Mouse (Mus musculus): Measurements from ENCODE around the gene Col4a3. TPM values are rescaled to one million over a fixed set of nuclear protein-coding genes. Genes with fewer than 3 reads are reported as not detected.

Col4a3 gene
- 4.1 and 4.8 TPM in 2 replicates for polyA plus RNA-seq (2015; fragmentation: Nextera tagmentation; extraction: Ambion mirVana)

DNA sequence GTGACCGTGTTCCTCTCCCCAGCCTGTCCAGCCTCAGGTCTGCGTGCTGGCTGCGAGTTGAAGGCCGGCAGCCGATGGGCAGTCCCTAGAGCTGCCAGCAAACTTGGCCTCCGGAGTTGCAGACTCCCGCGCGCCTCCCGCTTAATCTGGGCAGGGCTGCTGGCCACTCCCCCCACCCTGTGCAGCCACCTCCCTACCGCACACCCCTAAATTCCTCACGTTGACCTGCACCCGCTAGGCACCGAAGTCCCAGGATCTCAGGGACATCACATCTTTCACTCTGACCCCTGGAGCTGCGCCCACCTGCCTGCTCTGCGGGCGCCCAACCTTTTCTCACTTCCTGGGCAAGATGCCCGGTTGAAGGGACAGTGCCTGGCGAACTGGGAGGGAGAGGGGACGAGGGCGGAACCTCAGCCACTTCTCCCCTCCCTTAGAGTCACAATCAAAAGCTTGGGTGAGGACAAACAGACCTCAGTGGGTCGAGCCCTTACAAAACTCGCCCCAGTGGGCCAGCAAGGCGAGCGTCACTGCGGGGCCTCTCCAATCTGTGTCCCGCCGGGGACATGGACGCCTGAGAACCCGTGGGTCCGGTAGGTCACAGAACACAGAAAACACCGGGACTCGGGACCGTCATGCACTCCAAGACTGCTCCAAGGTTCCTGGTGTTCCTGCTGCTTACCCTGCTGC lies at the start of gene Col4a3, which contains the start of gene Col4a4:
Gene Col4a3 (plus strand): TSS at position 209 of the 687 bp plus-strand sequence.
Gene Col4a4 (minus strand): TSS at position 137 of the 687 bp plus-strand sequence.
- Histone ChIP-seq H3K36me3 (ENCODE audit: insufficient read depth, low read length) (no peaks in the 10 kb centered on the region), H3K4me3 (ENCODE audit: low read length) (peak within 1 kb of the TSS; percentile 52), H3K4me2 (replicated peaks; ENCODE audit: low read depth, low read length) (peak within 1 kb of the TSS; percentile 90), H3K4me1 (ENCODE audit: insufficient read depth, low read length) (peaks cover 8% of the 10 kb centered on the region), H3K9me3 (ENCODE audit: low read length) (no peaks in the 10 kb centered on the region), H3K27ac (ENCODE audit: low read length) (no peak within 1 kb of the TSS), H3K27me3 (ENCODE audit: insufficient read depth, low read length) (peaks cover 4% of the 10 kb centered on the region; the same call in 1 of the 2 replicates), H3K9ac (replicated peaks; ENCODE audit: low read length) (peak within 1 kb of the TSS; percentile 62)
- peak; percentile 89 for ATAC-seq (ENCODE audit: low FRiP score, low TSS enrichment)
- 4% methylated on average over 34 of the region's 34 CpGs for WGBS

DNA sequence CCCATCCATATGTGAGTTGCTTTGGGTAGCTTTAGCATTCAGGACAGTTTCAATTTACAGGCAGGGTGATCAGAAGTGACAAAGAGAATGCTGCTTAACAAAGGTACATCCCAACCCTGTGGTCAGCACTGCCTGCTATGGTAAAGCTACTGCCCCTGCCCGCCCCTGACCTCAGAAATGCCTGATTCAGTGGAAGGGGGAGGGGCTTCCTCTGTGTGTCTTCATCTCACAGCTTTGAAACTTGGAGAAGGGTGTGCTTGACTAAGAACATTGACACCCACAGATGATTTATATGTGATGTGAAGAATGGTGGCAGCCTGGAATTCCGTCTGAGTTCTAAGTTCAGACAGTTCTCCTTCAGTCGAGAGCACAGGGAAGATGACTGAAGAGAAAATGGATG lies 48.9 kb upstream of the Col4a3 start:
- Histone ChIP-seq H3K27ac (ENCODE audit: low read length) (no peak overlapping the region), H3K9me3 (ENCODE audit: low read length) (no peaks in the 10 kb centered on the region), H3K4me3 (ENCODE audit: low read length) (no peak overlapping the region), H3K4me2 (replicated peaks; ENCODE audit: low read depth, low read length) (no peak overlapping the region), H3K9ac (replicated peaks; ENCODE audit: low read length) (no peak overlapping the region), H3K36me3 (ENCODE audit: insufficient read depth, low read length) (no peaks in the 10 kb centered on the region), H3K4me1 (ENCODE audit: insufficient read depth, low read length) (peaks cover 4% of the 10 kb centered on the region), H3K27me3 (ENCODE audit: insufficient read depth, low read length) (no peaks in the 10 kb centered on the region)
- 46% methylated on average over 3 of the region's 3 CpGs for WGBS
- 0 out of 2 replicates have a peak, but pooled peaks have one; percentile 19 for ATAC-seq (ENCODE audit: low FRiP score, low TSS enrichment)

DNA sequence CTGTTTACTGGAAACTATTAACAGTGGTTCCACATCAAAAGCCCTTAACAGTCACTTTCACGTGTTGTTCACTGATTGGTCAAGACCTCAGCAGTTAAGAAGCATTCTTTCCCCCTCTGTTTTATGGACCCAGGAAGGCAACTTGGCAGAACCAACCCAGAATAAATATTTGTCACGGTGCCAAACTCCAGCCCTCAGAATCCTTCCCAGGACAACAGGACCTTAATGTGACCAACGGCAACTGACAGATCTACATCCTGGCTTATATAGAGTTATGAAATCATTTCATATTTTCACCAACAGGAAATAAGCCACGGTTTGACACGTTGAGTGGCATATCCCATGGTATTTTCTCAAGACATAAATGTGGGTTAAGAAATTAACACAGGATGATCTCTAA lies 46.7 kb upstream of the Col4a3 start:
- 56% methylated on average over 5 of the region's 5 CpGs for WGBS
- Histone ChIP-seq H3K9me3 (ENCODE audit: low read length) (no peaks in the 10 kb centered on the region), H3K4me3 (ENCODE audit: low read length) (no peak overlapping the region), H3K9ac (replicated peaks; ENCODE audit: low read length) (no peak overlapping the region), H3K4me1 (ENCODE audit: insufficient read depth, low read length) (peaks cover 13% of the 10 kb centered on the region), H3K27ac (ENCODE audit: low read length) (no peak overlapping the region), H3K4me2 (replicated peaks; ENCODE audit: low read depth, low read length) (no peak overlapping the region), H3K36me3 (ENCODE audit: insufficient read depth, low read length) (no peaks in the 10 kb centered on the region), H3K27me3 (ENCODE audit: insufficient read depth, low read length) (no peaks in the 10 kb centered on the region)
- no peak for ATAC-seq (ENCODE audit: low FRiP score, low TSS enrichment)

DNA sequence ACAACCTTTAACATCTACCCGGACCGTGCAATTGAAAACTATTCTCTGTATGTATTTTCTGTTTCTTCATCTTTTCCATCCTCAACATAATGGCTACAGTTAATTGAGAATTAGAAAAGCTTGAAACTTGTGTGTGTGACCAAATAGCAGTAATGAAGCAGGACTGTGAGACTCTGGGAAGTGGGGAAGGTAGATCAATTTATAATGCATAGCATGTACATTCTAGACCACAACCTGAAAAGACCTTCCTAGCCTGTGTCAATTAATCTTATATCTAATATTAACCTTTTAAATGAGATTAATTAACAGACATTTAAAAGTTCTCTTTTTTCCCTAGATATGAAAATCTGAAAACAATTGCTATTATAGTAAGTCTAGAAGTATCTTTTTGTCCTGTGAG lies 42.8 kb upstream of the Col4a3 start:
- Histone ChIP-seq H3K36me3 (ENCODE audit: insufficient read depth, low read length) (no peaks in the 10 kb centered on the region), H3K4me3 (ENCODE audit: low read length) (no peak overlapping the region), H3K27ac (ENCODE audit: low read length) (no peak overlapping the region), H3K9ac (replicated peaks; ENCODE audit: low read length) (no peak overlapping the region), H3K27me3 (ENCODE audit: insufficient read depth, low read length) (no peaks in the 10 kb centered on the region), H3K9me3 (ENCODE audit: low read length) (no peaks in the 10 kb centered on the region), H3K4me1 (ENCODE audit: insufficient read depth, low read length) (peaks cover 11% of the 10 kb centered on the region), H3K4me2 (replicated peaks; ENCODE audit: low read depth, low read length) (no peak overlapping the region)
- WGBS: 84% methylated on average over 2 of the region's 2 CpGs
- ATAC-seq (ENCODE audit: low FRiP score, low TSS enrichment): no peak

DNA sequence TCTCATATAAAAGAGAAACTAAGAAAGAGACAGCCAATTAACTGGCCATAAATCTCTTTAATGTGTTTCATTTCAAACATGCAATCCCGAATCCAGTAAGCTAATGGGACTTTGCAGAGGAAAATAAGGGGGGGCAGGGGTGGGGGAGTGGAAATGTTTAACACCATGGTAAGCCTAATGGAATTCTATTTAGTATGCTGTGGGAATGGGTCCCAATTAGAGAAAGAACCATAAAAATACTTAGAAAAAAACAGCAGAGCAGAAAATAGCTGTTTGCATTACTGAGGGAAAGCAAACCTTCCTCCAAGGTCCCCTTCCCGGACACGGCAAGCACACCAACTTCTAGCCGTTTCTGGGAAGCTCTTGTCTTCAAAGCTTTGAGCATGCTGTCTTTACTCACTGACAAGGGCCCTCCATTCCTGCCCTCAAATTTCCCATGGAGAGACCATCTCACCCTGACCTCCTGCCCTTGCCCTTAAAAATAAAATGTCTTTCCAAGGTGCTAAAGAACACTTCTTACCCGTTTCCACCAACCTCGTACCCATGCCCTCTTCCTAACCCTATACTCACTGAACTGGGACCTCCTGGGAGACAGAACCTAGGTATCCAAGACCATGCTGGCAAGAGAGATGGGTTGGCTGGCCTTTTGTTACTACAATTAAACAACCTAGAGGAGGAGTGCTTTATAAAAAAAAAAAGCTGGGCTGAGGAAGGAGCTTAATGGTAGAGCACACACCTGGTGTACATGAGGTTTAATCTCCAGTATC lies 42.1 kb upstream of the Col4a3 start:
- ATAC-seq (ENCODE audit: low FRiP score, low TSS enrichment): peak; percentile 78
- no peaks in the 10 kb centered on the region for H3K9me3 ChIP-seq (ENCODE audit: low read length)
- H3K27me3 ChIP-seq (ENCODE audit: insufficient read depth, low read length): no peaks in the 10 kb centered on the region
- H3K9ac ChIP-seq (replicated peaks; ENCODE audit: low read length): no peak overlapping the region
- peaks cover 11% of the 10 kb centered on the region for H3K4me1 ChIP-seq (ENCODE audit: insufficient read depth, low read length)
- H3K36me3 ChIP-seq (ENCODE audit: insufficient read depth, low read length): no peaks in the 10 kb centered on the region
- no peak overlapping the region for H3K4me3 ChIP-seq (ENCODE audit: low read length)
- H3K4me2 ChIP-seq (replicated peaks; ENCODE audit: low read depth, low read length): no peak overlapping the region
- H3K27ac ChIP-seq (ENCODE audit: low read length): peak overlapping the region; percentile 49; the same call in 1 of the 2 replicates
- WGBS: 28% methylated on average over 6 of the region's 6 CpGs

GRCm38 (mm10) chr1:82545199-82545960 lies 41.3 kb upstream of the Col4a3 start:
- Histone ChIP-seq H3K4me2 (replicated peaks; ENCODE audit: low read depth, low read length) (no peak overlapping the region), H3K36me3 (ENCODE audit: insufficient read depth, low read length) (no peaks in the 10 kb centered on the region), H3K4me3 (ENCODE audit: low read length) (no peak overlapping the region), H3K27me3 (ENCODE audit: insufficient read depth, low read length) (no peaks in the 10 kb centered on the region), H3K4me1 (ENCODE audit: insufficient read depth, low read length) (peaks cover 11% of the 10 kb centered on the region), H3K9me3 (ENCODE audit: low read length) (no peaks in the 10 kb centered on the region), H3K27ac (ENCODE audit: low read length) (no peak overlapping the region; the same call in 1 of the 2 replicates), H3K9ac (replicated peaks; ENCODE audit: low read length) (no peak overlapping the region)
- peak; percentile 46; the same call in 1 of the 2 replicates for ATAC-seq (ENCODE audit: low FRiP score, low TSS enrichment)
- WGBS: 74% methylated on average over 8 of the region's 8 CpGs

GRCm38 (mm10) chr1:82554443-82554850 lies 32.3 kb upstream of the Col4a3 start:
- peak; percentile 91 for ATAC-seq (ENCODE audit: low FRiP score, low TSS enrichment)
- 34% methylated on average over 6 of the region's 6 CpGs for WGBS
- H3K9ac ChIP-seq (replicated peaks; ENCODE audit: low read length): peak overlapping the region; percentile 32
- peaks cover 5% of the 10 kb centered on the region for H3K4me1 ChIP-seq (ENCODE audit: insufficient read depth, low read length)
- peak overlapping the region; percentile 17; the same call in 1 of the 2 replicates for H3K4me3 ChIP-seq (ENCODE audit: low read length)
- H3K27ac ChIP-seq (ENCODE audit: low read length): peak overlapping the region; percentile 27
- H3K9me3 ChIP-seq (ENCODE audit: low read length): no peaks in the 10 kb centered on the region
- H3K36me3 ChIP-seq (ENCODE audit: insufficient read depth, low read length): no peaks in the 10 kb centered on the region
- no peaks in the 10 kb centered on the region for H3K27me3 ChIP-seq (ENCODE audit: insufficient read depth, low read length)
- peak overlapping the region; percentile 26; the same call in 1 of the 2 replicates for H3K4me2 ChIP-seq (replicated peaks; ENCODE audit: low read depth, low read length)

GRCm38 (mm10) chr1:82554889-82555288 lies 31.8 kb upstream of the Col4a3 start:
- Histone ChIP-seq H3K4me3 (ENCODE audit: low read length) (no peak overlapping the region), H3K36me3 (ENCODE audit: insufficient read depth, low read length) (no peaks in the 10 kb centered on the region), H3K4me2 (replicated peaks; ENCODE audit: low read depth, low read length) (peak overlapping the region; percentile 26; the same call in 1 of the 2 replicates), H3K27ac (ENCODE audit: low read length) (peak overlapping the region; percentile 27), H3K4me1 (ENCODE audit: insufficient read depth, low read length) (peaks cover 5% of the 10 kb centered on the region), H3K27me3 (ENCODE audit: insufficient read depth, low read length) (no peaks in the 10 kb centered on the region), H3K9ac (replicated peaks; ENCODE audit: low read length) (peak overlapping the region; percentile 32), H3K9me3 (ENCODE audit: low read length) (no peaks in the 10 kb centered on the region)
- 52% methylated on average over 5 of the region's 5 CpGs for WGBS
- peak; percentile 60 for ATAC-seq (ENCODE audit: low FRiP score, low TSS enrichment)

GRCm38 (mm10) chr1:82560223-82560622 lies 26.5 kb upstream of the Col4a3 start:
- no peaks in the 10 kb centered on the region for H3K27me3 ChIP-seq (ENCODE audit: insufficient read depth, low read length)
- H3K4me3 ChIP-seq (ENCODE audit: low read length): no peak overlapping the region
- H3K9me3 ChIP-seq (ENCODE audit: low read length): no peaks in the 10 kb centered on the region
- H3K4me1 ChIP-seq (ENCODE audit: insufficient read depth, low read length): peaks cover under 1% of the 10 kb centered on the region
- no peak overlapping the region for H3K4me2 ChIP-seq (replicated peaks; ENCODE audit: low read depth, low read length)
- H3K27ac ChIP-seq (ENCODE audit: low read length): no peak overlapping the region
- WGBS: 29% methylated on average over 4 of the region's 4 CpGs
- ATAC-seq (ENCODE audit: low FRiP score, low TSS enrichment): no peak
- H3K9ac ChIP-seq (replicated peaks; ENCODE audit: low read length): no peak overlapping the region
- no peaks in the 10 kb centered on the region for H3K36me3 ChIP-seq (ENCODE audit: insufficient read depth, low read length)

Data from kidney, embryonic 16.5 days (tissue).